In genomic region chrX:51206432-51206831, GRCm38 (mm10) we compare ENCODE assay signal across 8 mouse cellular contexts. TPM values are rescaled to one million over a fixed set of nuclear protein-coding genes. Genes with fewer than 3 reads are reported as not detected.
A peak's percentile ranks its signal among the peaks of the same experiment; 100 is the strongest.
DNase-seq lines count a peak whose midpoint lies in the region; ATAC-seq lines count a peak whose summit lies in the region.

Mbnl3 (minus strand) TSS chrX:51206532.

- peak within 1 kb of the TSS in 1 of 2 experiments; percentile 53; a peak in 2 of 4 replicates for H3K27ac ChIP-seq in heart, embryonic 14.5 days (replicated peaks in 1 of 2; ENCODE audit: control insufficient read depth in 1 of 2, insufficient read depth in 1 of 2, low read depth in 2 of 2, low read length in 2 of 2)
- H3K27ac ChIP-seq in hindbrain, embryonic 10.5 days: peak within 1 kb of the TSS; percentile 85
- peak within 1 kb of the TSS; percentile 82 for H3K27ac ChIP-seq in midbrain, embryonic 10.5 days (replicated peaks)

- H3K36me3 ChIP-seq in heart, embryonic 14.5 days (ENCODE audit: control insufficient read depth, insufficient read depth, low read length): no peaks in the 10 kb centered on the region
- H3K36me3 ChIP-seq in hindbrain, embryonic 10.5 days: no peaks in the 10 kb centered on the region
- no peaks in the 10 kb centered on the region for H3K36me3 ChIP-seq in midbrain, embryonic 10.5 days

- 40% methylated on average over 11 of the region's 11 CpGs for WGBS in heart, embryonic 14.5 days
- 45% methylated on average over 11 of the region's 11 CpGs for WGBS in hindbrain, embryonic 10.5 days
- 43% methylated on average over 11 of the region's 11 CpGs for WGBS in midbrain, embryonic 10.5 days

- H3K9me3 ChIP-seq in heart, embryonic 14.5 days (ENCODE audit: control insufficient read depth, low read length): no peaks in the 10 kb centered on the region
- H3K9me3 ChIP-seq in hindbrain, embryonic 10.5 days: peaks cover 5% of the 10 kb centered on the region; the same call in 1 of the 2 replicates
- H3K9me3 ChIP-seq in midbrain, embryonic 10.5 days (replicated peaks): 0 out of 2 replicates have a peak, but pooled peaks cover 4% of the 10 kb centered on the region

- intact Hi-C loops in heart, postnatal 10 days (cut with DNase I): loop anchor here (10.0 kb wide), 1 partner anchor 168 kb away; no protein-coding TSS in a partner anchor

- H3K9ac ChIP-seq in heart, embryonic 14.5 days (ENCODE audit: low read length): peak within 1 kb of the TSS; percentile 70

- no peaks in the 10 kb centered on the region for H3K4me1 ChIP-seq in heart, embryonic 14.5 days (ENCODE audit: control insufficient read depth in 2 of 2, insufficient read depth in 2 of 2, low read length in 2 of 2)
- H3K4me1 ChIP-seq in hindbrain, embryonic 10.5 days (replicated peaks): no peaks in the 10 kb centered on the region
- H3K4me1 ChIP-seq in midbrain, embryonic 10.5 days: no peaks in the 10 kb centered on the region

- no peak for ATAC-seq in heart, embryonic 14.5 days (ENCODE audit: insufficient number of reproducible peaks, insufficient read depth, low FRiP score, low read depth)

- peak within 1 kb of the TSS; percentile 80 for H3K4me2 ChIP-seq in heart, embryonic 14.5 days (ENCODE audit: low read length)

- no peak for DNase-seq in heart, postnatal 10 days
- peak; percentile 1 for DNase-seq in R1 (ENCODE audit: low read depth, low spot score)
- no peak for DNase-seq in hindbrain, embryonic 10.5 days (ENCODE audit: low spot score)
- no peak for DNase-seq in midbrain, embryonic 10.5 days (ENCODE audit: low spot score)
- DNase-seq in left cerebral cortex, adult 11 months (ENCODE audit: low spot score): no peak
- no peak for DNase-seq in thymus, adult 18-20 months
- no peak for DNase-seq in left cerebral cortex, adult 9 months (ENCODE audit: low spot score in 2 of 2)

- H3K4me3 ChIP-seq in heart, embryonic 14.5 days (ENCODE audit: control insufficient read depth in 1 of 2, insufficient read depth in 1 of 2, low read depth in 1 of 2, low read length in 2 of 2): peak within 1 kb of the TSS; percentile 55 to 59
- H3K4me3 ChIP-seq in hindbrain, embryonic 10.5 days: peak within 1 kb of the TSS; percentile 61
- peak within 1 kb of the TSS; percentile 62 for H3K4me3 ChIP-seq in midbrain, embryonic 10.5 days

- H3K27me3 ChIP-seq in heart, embryonic 14.5 days (ENCODE audit: control insufficient read depth, insufficient read depth, low read length): no peaks in the 10 kb centered on the region
- peaks cover 36% of the 10 kb centered on the region for H3K27me3 ChIP-seq in hindbrain, embryonic 10.5 days (ENCODE audit: insufficient read depth, poor library complexity, severe bottlenecking)
- peaks cover 60% of the 10 kb centered on the region for H3K27me3 ChIP-seq in midbrain, embryonic 10.5 days (ENCODE audit: low read depth, poor library complexity, severe bottlenecking)

RNA-seq across cellular contexts. Expression of gene Mbnl3, which starts in this region (rescaled TPM):
- 7.4 and 7.6 TPM in 2 replicates for polyA plus RNA-seq in heart, embryonic 14.5 days (2014; fragmentation: Nextera tagmentation; extraction: Ambion mirVana)
- total RNA-seq in heart, postnatal 10 days (2021): 1 to 10 TPM; 4.7 to 7.6 TPM
- polyA plus RNA-seq in hindbrain, embryonic 10.5 days (2016; fragmentation: Nextera tagmentation; extraction: Ambion mirVana): 3.8 and 5.1 TPM in 2 replicates
- polyA plus RNA-seq in midbrain, embryonic 10.5 days (2016; fragmentation: Nextera tagmentation; extraction: Ambion mirVana): 3.6 and 4.0 TPM in 2 replicates
